Mouse (Mus musculus): Measurements from ENCODE around the gene Izumo1.

DNA sequence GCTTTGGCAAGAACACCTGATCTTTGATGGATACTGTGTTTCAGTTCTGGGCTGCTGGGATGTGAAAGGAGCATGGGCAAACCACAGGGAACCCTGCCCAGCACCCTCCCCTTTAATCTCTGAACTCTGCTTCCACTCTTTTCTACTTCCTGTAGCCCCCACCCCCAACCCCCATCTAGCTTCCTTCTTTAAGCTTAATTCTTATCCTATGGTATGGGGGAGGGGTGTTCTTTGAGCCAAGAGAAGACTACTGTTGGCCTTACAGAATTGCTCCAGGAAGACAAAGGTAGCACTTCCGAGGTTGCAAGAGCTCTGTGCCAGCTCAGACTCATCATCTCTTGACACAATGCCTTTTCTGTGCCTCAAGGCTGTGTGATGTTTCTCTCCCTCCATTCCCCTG lies 49.6 kb upstream of the Izumo1 start:
- TF ChIP-seq CTCF (conservative IDR thresholded peaks at IDR 0.05; ENCODE audit: insufficient read depth, insufficient read length, low read depth, low read length) (no peak), POLR2A (IDR thresholded peaks at IDR 0.05; ENCODE audit: low read depth, low read length) (no peak)
